Mouse (Mus musculus) layer of hippocampus, postnatal 10 days (tissue): ENCODE results near the gene Cyp2j5. TPM values are rescaled to one million over a fixed set of nuclear protein-coding genes. Genes with fewer than 3 reads are reported as not detected.

ENCODE experiments used
- total RNA-seq, 2 experiments: library from RNA; stranded (reverse); gene quantifications; 2 replicates each; pipeline ENCODE4 v1.2.3; 2021

Cyp2j5 gene
- total RNA-seq, 2 experiments from 2014 or later: not detected

Other genes starting within 250 kb of the Cyp2j5 start
- under 1 TPM in 1 of 2 experiments, not detected in 1; 0.23 TPM for gene Cyp2j8, start 156.8 kb downstream of the Cyp2j5 start, total RNA-seq
- gene Cyp2j6, start 110.5 kb downstream of the Cyp2j5 start, total RNA-seq: 10 to 100 TPM; 11.8 to 13.0 TPM
- 10 to 100 TPM; 10.5 to 11.4 TPM for gene Cyp2j9, start 72.6 kb downstream of the Cyp2j5 start, total RNA-seq
- not detected for gene Gm12695, start 121.0 kb upstream of the Cyp2j5 start, total RNA-seq